Mouse (Mus musculus): ENCODE results near the gene Irf8. TPM values are rescaled to one million over a fixed set of nuclear protein-coding genes. Genes with fewer than 3 reads are reported as not detected.
"Not testable (repeated sequence)": the region's sequence is repeated elsewhere in the genome, so short reads cannot be mapped to it uniquely, and the experiment has no call there.

Irf8 gene
- polyA plus RNA-seq, 1 experiment from 2014 or later = 3.7 TPM

DNA sequence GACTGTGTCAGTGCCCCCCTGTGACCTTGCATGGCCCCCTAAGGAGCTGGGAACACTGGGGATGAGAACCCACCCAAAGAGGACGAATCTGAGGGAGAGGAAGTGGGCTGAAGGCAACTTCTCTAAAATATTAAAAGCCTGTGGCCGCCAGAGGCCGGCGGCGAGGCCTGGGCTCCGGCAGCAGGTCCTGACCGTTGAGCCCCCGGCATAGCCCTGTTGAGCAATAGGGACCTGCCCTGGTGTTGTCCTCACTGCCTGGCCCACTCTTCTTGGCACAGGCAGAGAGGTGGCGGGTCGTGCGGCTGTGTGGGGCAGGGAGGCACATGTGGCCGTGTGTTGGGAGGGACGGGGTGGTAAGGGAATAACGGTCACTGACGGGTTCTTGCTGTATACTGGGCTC, 56.6 kb downstream of the Irf8 start:
- Histone ChIP-seq H3K36me3 (replicated peaks) (no peaks in the 10 kb centered on the region), H3K9ac (no peak overlapping the region), H3K27ac (no peak overlapping the region), H3K4me3 (no peak overlapping the region), H3K9me3 (no peaks in the 10 kb centered on the region), H3K27me3 (replicated peaks) (no peaks in the 10 kb centered on the region), H3K4me2 (no peak overlapping the region), H3K4me1 (no peaks in the 10 kb centered on the region)
- 87% methylated on average over 15 of the region's 15 CpGs for WGBS
- no peak for ATAC-seq (replicated peaks)

DNA sequence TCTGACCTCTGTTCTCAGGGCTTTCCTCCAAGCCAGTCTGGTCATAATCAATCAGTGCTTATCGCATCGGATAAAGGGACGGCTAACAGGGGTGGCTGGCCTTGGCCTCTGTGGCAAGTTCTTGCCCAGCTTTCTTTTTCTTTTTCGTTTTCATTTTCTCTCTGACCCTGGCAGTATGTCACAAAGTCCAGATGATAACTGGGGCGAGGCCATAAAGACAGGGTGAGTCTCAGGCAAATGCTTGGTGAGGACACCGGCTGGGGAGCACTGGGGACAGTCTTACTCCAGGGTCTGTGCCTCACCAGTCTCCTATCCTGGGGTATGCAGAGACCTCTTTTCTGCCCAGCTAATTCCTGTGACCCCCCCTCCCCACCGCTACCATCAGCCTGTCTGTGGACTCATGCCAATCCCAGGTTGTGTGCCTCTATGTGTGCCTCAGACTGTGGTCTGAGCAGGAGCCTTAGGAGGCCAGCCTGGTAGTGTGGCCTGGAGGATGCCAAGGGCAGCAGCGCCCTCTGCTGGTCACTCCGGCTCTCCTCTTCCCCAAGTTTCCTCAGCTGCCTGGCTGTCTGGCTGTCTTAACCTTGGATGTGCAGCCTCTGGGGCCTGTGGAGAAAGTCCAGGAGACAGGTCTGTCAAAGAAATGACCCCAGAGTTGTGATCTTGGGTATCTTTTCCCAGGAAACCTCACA, 59.9 kb downstream of the Irf8 start:
- Histone ChIP-seq H3K36me3 (replicated peaks) (no peaks in the 10 kb centered on the region), H3K9ac (no peak overlapping the region), H3K27ac (no peak overlapping the region), H3K27me3 (replicated peaks) (peaks cover 5% of the 10 kb centered on the region; the same call in 1 of the 2 replicates), H3K4me2 (no peak overlapping the region), H3K4me1 (peaks cover 2% of the 10 kb centered on the region; the same call in 1 of the 2 replicates), H3K4me3 (no peak overlapping the region), H3K9me3 (no peaks in the 10 kb centered on the region)
- ATAC-seq (replicated peaks) = peak; percentile 70
- WGBS = 43% methylated on average over 9 of the region's 9 CpGs

DNA sequence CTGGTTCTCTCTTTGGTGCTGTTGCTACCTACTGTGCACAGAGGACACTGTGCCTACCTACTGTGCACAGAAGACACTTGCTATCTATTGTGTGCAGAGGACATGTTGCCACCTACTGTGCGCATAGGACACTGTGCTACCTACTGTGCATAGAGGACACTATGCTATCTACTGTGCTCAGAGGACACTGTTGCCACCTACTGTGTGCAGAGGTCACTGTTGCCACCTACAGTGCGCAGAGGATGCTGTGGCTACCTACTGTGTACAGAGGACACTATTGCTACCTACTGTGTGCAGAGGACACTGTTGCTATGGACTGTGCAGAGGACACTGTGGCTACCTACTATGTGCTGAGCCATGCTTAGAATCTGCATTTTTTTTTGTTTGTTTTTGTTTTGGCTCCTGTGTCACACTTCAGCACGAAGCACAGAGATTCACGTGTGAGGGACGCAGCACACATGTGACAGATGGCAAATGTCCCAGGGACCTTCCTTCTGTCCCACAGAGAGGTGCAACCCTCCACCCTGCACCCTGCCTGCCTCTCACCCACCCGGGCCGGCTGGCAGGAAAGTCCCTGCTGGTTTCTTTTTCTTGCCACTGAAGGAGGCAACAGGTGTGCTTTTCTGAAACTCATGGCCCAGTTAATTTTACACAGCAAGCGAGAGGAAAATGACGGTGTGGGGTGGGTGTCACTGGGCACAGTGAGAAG, 61.0 kb downstream of the Irf8 start:
- peaks cover 13% of the 10 kb centered on the region; the same call in 1 of the 2 replicates for H3K27me3 ChIP-seq (replicated peaks)
- no peak overlapping the region for H3K9ac ChIP-seq
- no peak overlapping the region for H3K4me3 ChIP-seq
- no peaks in the 10 kb centered on the region for H3K9me3 ChIP-seq
- no peak overlapping the region for H3K4me2 ChIP-seq
- H3K4me1 ChIP-seq = peaks cover 2% of the 10 kb centered on the region; the same call in 1 of the 2 replicates
- no peak for ATAC-seq (replicated peaks)
- H3K27ac ChIP-seq = no peak overlapping the region
- WGBS = 82% methylated on average over 9 of the region's 9 CpGs
- H3K36me3 ChIP-seq (replicated peaks) = no peaks in the 10 kb centered on the region

DNA sequence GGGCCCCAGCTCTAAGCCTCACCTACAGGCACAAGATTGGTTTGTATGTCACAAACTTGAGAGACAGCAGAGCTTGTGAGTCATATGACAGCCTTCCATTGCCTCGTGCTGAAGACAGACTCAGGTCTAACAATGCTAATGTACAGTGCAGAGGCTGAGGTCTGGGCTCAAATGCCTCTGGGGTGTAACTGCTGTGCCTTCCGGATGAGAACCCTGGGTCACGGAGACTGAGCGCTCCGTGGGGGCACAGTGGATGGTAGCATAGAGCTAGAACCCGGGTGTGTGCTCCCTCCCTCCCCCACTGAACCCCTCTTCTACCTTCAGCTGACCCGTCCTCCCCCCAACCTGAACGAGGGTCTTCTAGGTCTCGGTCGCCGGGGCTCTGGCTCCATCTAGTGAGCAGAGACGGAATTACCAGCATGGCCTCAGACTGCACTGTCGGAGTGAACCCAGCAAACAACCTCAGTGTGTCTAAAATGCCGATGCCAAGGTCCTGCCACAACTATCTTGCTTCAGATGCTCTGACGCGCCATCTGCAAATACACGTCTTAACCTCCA, 64.2 kb downstream of the Irf8 start:
- no peak overlapping the region for H3K27ac ChIP-seq
- H3K27me3 ChIP-seq (replicated peaks) = peaks cover 13% of the 10 kb centered on the region; the same call in 1 of the 2 replicates
- H3K36me3 ChIP-seq (replicated peaks) = no peaks in the 10 kb centered on the region
- H3K4me1 ChIP-seq = peaks cover 2% of the 10 kb centered on the region; the same call in 1 of the 2 replicates
- H3K9me3 ChIP-seq = no peaks in the 10 kb centered on the region
- no peak overlapping the region for H3K4me3 ChIP-seq
- WGBS = 5% methylated on average over 17 of the region's 17 CpGs
- no peak overlapping the region for H3K9ac ChIP-seq
- peak overlapping the region; percentile 43 for H3K4me2 ChIP-seq
- ATAC-seq (replicated peaks) = peak; percentile 71; the same call in 1 of the 2 replicates

DNA sequence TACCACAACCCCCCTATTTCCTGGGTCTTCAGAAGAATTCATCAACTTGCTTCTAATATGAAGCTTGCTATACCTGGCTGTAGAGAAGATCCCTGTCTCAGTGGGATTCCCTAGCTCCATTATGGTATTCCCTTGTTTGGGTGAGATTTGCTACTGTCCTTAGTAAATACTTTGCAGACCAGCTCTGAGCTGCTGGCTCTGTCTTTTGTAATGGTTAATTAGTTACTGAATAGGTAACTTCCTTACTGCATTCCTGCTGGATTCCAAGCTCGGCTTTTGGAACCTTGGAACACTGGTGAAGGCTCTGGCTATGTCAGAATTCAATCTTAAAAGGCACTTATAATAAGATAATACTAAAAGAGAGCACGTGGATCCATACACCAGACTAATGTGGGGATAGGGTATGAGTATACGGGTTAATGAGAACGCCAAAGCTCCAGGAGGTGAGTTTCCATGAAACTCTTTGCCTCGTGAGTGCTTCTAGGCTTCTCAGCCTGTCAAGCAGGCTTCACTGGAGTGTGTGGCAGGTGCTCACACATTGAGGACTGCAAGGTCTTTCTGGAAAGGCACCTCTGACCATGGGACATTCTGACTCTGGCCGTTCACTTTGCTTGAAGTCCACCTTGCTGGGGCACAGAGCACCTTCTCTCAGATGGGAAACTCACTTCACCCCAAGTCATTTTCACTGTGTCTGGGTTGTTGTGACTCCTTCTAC, 67.7 kb downstream of the Irf8 start:
- not testable (repeated sequence) for H3K9ac ChIP-seq; H3K27ac ChIP-seq; H3K4me3 ChIP-seq; ATAC-seq (replicated peaks); H3K4me2 ChIP-seq; H3K4me1 ChIP-seq; H3K36me3 ChIP-seq (replicated peaks); H3K9me3 ChIP-seq
- 51% methylated on average over 6 of the region's 6 CpGs for WGBS
- H3K27me3 ChIP-seq (replicated peaks) = peaks cover 13% of the 10 kb centered on the region; the same call in 1 of the 2 replicates

DNA sequence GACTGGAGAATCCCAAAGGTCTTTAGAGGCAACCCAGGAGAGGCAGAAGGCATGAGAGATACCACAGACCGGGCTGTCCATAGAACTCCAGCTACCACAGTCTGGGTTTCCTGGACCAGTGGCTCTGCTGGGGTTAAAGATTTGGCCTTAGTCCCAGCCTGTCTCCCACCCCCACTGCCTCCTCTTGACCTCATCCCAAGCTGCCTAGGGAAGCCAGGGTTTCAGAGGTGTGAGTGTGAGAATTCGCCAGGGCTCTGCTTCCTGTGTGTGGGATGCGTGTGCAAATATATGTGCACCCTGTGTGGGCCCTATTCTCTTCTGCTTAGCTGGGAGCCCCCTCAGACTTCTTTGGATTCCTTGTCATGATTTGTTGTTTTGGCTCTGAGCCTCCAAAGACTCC, 68.6 kb downstream of the Irf8 start:
- H3K4me2 ChIP-seq = no peak overlapping the region
- H3K27me3 ChIP-seq (replicated peaks) = peaks cover 13% of the 10 kb centered on the region; the same call in 1 of the 2 replicates
- H3K4me1 ChIP-seq = peaks cover 2% of the 10 kb centered on the region; the same call in 1 of the 2 replicates
- H3K4me3 ChIP-seq = no peak overlapping the region
- no peaks in the 10 kb centered on the region for H3K9me3 ChIP-seq
- no peak for ATAC-seq (replicated peaks)
- H3K27ac ChIP-seq = no peak overlapping the region
- no peaks in the 10 kb centered on the region for H3K36me3 ChIP-seq (replicated peaks)
- no peak overlapping the region for H3K9ac ChIP-seq
- 83% methylated on average over 3 of the region's 3 CpGs for WGBS

Other genes with a start within 250 kb of the Irf8 start
- gene Gins2, start 147.1 kb upstream of the Irf8 start, polyA plus RNA-seq (2015; fragmentation: Nextera tagmentation; extraction: Ambion mirVana) = 15.3 and 16.5 TPM in 2 replicates
- gene 1190005I06Rik, start 88.7 kb upstream of the Irf8 start, polyA plus RNA-seq (2015; fragmentation: Nextera tagmentation; extraction: Ambion mirVana) = 18.1 and 20.1 TPM in 2 replicates
- gene Gm27021, start 68.3 kb upstream of the Irf8 start, polyA plus RNA-seq (2015; fragmentation: Nextera tagmentation; extraction: Ambion mirVana) = 6.6 and 6.8 TPM in 2 replicates
- gene Cox4i1, start 68.1 kb upstream of the Irf8 start, polyA plus RNA-seq (2015; fragmentation: Nextera tagmentation; extraction: Ambion mirVana) = 1,028 and 1,049 TPM in 2 replicates
- 98.0 and 115 TPM in 2 replicates for gene Emc8, start 67.8 kb upstream of the Irf8 start, polyA plus RNA-seq (2015; fragmentation: Nextera tagmentation; extraction: Ambion mirVana)